Mouse (Mus musculus): Measurements from ENCODE around the gene Upk1a. TPM values are rescaled to one million over a fixed set of nuclear protein-coding genes. Genes with fewer than 3 reads are reported as not detected.

The Upk1a gene
- polyA plus RNA-seq, 1 experiment from 2014 or later, result 0.09 TPM

DNA sequence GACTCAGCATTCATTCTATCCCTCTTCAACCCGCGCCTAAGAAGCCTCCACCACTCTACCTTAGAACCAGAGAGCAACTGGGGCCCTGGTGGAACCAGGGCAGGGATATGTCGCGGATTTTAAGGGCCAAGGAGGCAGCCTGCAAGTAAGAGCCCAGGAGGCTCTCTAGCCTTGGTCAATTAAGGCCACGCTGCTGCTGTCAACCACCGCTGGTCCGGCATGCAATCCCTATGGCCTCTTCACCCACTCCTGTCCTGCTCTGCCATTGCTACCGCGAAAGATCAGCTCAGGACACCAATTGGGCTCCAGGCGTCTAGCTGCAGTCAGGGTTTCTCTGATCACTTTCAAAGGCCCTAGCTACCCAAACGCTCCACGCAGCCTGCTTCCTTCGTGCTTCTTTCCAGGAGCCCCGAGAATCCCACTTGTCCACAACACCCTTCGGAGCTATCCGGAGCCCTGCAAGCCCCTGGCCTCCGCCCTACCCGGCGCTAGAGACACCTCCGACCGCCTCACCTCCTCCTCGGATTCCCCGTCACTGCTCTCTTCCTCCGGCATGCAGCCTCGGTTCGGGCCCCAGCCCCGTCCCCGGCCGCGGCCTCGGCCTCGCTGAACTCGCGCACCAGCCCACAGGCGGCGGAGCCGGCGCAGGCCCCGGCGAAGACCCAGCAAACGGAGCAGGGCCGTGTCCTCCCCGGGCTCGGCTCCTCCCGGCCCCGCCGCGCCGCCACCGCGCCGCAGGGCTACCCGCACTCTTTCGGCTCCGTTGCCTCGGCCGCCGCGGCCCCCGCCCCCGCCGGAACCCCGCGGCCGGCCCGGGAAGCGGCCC is 24.6 kb downstream of the Upk1a start:
- Histone ChIP-seq H3K4me3 (ENCODE audit: low read depth, low read length) (peak overlapping the region; percentile 95), H3K9me3 (replicated peaks; ENCODE audit: control insufficient read depth, low read length) (no peaks in the 10 kb centered on the region), H3K27me3 (ENCODE audit: control insufficient read depth, insufficient read depth, low read depth, low read length) (no peaks in the 10 kb centered on the region), H3K4me1 (ENCODE audit: control insufficient read depth, low read depth, low read length) (peaks cover 22% of the 10 kb centered on the region), H3K9ac (ENCODE audit: low read depth, low read length) (peak overlapping the region; percentile 99), H3K4me2 (ENCODE audit: low read depth, low read length) (peak overlapping the region; percentile 93), H3K27ac (ENCODE audit: low read length) (peak overlapping the region; percentile 87), H3K36me3 (ENCODE audit: control insufficient read depth, insufficient read depth) (peaks cover 33% of the 10 kb centered on the region)
- under 1% methylated on average over 54 of the region's 67 CpGs for WGBS (ENCODE audit: insufficient replicate concordance)
- ATAC-seq (ENCODE audit: low read depth), result peak; percentile 11

DNA sequence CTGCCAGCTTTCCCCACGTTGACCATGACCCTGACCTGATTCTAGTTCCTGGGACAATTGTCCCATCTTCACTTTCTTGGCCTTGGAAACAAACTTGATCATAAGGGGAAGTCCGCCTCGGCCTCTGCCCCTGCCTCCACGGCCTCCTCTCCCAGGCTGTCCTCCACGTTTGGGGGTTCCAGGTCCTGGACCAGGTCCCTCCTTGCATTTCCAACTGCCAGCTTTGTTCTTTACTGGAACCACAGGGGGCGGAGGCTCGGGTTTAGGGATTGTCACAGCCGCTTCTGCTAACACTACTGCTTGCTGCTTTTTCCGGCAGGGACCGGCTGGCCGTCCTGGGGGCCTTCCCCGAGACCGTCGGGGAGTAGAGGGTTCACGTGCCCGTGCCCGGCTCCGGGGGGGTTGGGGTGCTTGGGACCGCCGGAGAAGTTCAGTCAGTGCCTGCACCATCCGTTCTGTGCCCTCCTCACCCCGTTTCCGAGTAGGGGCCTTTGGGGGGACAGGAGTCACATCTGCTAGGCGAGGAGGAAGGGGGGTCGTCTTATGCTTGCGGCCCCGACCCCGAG is 26.1 kb downstream of the Upk1a start:
- no peak for ATAC-seq (ENCODE audit: low read depth)
- H3K27ac ChIP-seq (ENCODE audit: low read length), result no peak overlapping the region
- peaks cover 41% of the 10 kb centered on the region for H3K36me3 ChIP-seq (ENCODE audit: control insufficient read depth, insufficient read depth)
- H3K9ac ChIP-seq (ENCODE audit: low read depth, low read length), result no peak overlapping the region; the same call in 1 of the 2 replicates
- H3K4me1 ChIP-seq (ENCODE audit: control insufficient read depth, low read depth, low read length), result peaks cover 22% of the 10 kb centered on the region
- H3K27me3 ChIP-seq (ENCODE audit: control insufficient read depth, insufficient read depth, low read depth, low read length), result no peaks in the 10 kb centered on the region
- H3K4me3 ChIP-seq (ENCODE audit: low read depth, low read length), result no peak overlapping the region
- no peaks in the 10 kb centered on the region for H3K9me3 ChIP-seq (replicated peaks; ENCODE audit: control insufficient read depth, low read length)
- 88% methylated on average over 28 of the region's 28 CpGs for WGBS (ENCODE audit: insufficient replicate concordance)
- H3K4me2 ChIP-seq (ENCODE audit: low read depth, low read length), result peak overlapping the region; percentile 93; the same call in 1 of the 2 replicates

DNA sequence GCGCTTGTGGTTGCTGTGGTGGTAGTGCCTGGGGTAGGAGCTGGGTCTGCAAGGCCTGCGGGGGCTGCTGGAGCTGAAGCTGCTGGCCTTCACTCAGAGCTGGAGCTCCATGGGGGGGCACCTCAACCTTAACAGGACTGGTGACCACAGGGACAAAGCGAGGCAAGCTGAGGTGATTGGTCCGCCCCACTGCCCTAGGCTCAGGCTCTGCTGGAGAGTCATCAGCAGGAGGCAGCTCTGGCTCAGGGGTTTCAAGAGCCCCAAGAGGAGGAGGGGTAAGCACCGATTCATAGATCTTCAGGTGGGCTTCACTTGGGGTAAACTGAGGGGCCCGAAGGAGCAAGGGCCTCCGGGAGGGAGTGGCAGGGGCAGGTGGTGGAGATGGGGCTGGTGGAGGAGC is 27.5 kb downstream of the Upk1a start:
- Histone ChIP-seq H3K9me3 (replicated peaks; ENCODE audit: control insufficient read depth, low read length) (no peaks in the 10 kb centered on the region), H3K4me3 (ENCODE audit: low read depth, low read length) (no peak overlapping the region), H3K9ac (ENCODE audit: low read depth, low read length) (no peak overlapping the region), H3K27me3 (ENCODE audit: control insufficient read depth, insufficient read depth, low read depth, low read length) (no peaks in the 10 kb centered on the region), H3K4me2 (ENCODE audit: low read depth, low read length) (no peak overlapping the region), H3K4me1 (ENCODE audit: control insufficient read depth, low read depth, low read length) (peaks cover 22% of the 10 kb centered on the region), H3K36me3 (ENCODE audit: control insufficient read depth, insufficient read depth) (peaks cover 49% of the 10 kb centered on the region), H3K27ac (ENCODE audit: low read length) (no peak overlapping the region)
- WGBS (ENCODE audit: insufficient replicate concordance), result 88% methylated on average over 7 of the region's 7 CpGs
- ATAC-seq (ENCODE audit: low read depth), result no peak

DNA sequence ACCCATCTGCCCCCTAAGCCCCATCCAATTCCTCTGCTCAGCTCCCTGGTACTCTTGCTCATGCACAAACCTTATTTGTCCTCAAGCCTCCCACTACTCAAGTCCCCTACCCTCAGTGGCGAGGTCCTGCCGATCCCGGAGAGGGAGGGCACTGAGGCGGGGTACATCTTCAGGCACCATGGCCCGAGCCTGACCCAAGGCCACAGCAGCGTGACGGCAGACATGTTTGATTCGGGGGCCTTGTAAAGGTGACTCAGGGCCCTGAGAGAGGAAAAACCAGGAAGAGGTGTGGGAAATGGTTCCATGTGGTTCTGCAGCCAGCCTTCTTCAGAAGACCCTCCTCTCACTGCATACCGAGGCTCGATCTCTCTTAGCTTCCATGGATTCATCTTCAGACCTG is 28.3 kb downstream of the Upk1a start:
- Histone ChIP-seq H3K27me3 (ENCODE audit: control insufficient read depth, insufficient read depth, low read depth, low read length) (no peaks in the 10 kb centered on the region), H3K4me2 (ENCODE audit: low read depth, low read length) (no peak overlapping the region), H3K36me3 (ENCODE audit: control insufficient read depth, insufficient read depth) (peaks cover 58% of the 10 kb centered on the region), H3K27ac (ENCODE audit: low read length) (no peak overlapping the region), H3K4me1 (ENCODE audit: control insufficient read depth, low read depth, low read length) (peaks cover 14% of the 10 kb centered on the region), H3K4me3 (ENCODE audit: low read depth, low read length) (no peak overlapping the region), H3K9ac (ENCODE audit: low read depth, low read length) (no peak overlapping the region), H3K9me3 (replicated peaks; ENCODE audit: control insufficient read depth, low read length) (no peaks in the 10 kb centered on the region)
- no peak for ATAC-seq (ENCODE audit: low read depth)
- 86% methylated on average over 10 of the region's 10 CpGs for WGBS (ENCODE audit: insufficient replicate concordance)

DNA sequence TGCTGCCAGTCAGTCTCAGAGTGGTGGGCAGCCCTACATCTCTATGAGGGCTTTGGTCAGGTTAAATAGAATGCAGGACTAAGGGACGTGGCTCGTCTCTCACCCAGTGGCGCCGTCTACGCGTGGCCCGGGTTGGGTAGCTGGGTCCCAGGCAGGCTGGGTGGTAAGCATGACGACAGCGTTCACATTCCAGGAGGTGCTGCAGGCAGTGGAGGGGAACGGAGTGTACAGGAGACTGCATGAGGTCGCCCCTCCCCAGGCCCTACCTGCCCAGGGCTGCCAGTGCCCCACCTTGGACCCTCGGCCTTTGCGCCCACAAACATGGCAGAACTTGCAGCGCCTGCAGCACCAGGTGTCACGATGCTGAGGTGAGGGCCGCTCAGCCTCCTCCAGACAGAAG is 31.1 kb downstream of the Upk1a start:
- Histone ChIP-seq H3K27ac (ENCODE audit: low read length) (no peak overlapping the region), H3K27me3 (ENCODE audit: control insufficient read depth, insufficient read depth, low read depth, low read length) (no peaks in the 10 kb centered on the region), H3K4me2 (ENCODE audit: low read depth, low read length) (no peak overlapping the region), H3K9ac (ENCODE audit: low read depth, low read length) (no peak overlapping the region), H3K4me3 (ENCODE audit: low read depth, low read length) (no peak overlapping the region), H3K36me3 (ENCODE audit: control insufficient read depth, insufficient read depth) (peaks cover 79% of the 10 kb centered on the region), H3K4me1 (ENCODE audit: control insufficient read depth, low read depth, low read length) (peaks cover under 1% of the 10 kb centered on the region), H3K9me3 (replicated peaks; ENCODE audit: control insufficient read depth, low read length) (no peaks in the 10 kb centered on the region)
- no peak for ATAC-seq (ENCODE audit: low read depth)
- WGBS (ENCODE audit: insufficient replicate concordance), result 86% methylated on average over 16 of the region's 16 CpGs

DNA sequence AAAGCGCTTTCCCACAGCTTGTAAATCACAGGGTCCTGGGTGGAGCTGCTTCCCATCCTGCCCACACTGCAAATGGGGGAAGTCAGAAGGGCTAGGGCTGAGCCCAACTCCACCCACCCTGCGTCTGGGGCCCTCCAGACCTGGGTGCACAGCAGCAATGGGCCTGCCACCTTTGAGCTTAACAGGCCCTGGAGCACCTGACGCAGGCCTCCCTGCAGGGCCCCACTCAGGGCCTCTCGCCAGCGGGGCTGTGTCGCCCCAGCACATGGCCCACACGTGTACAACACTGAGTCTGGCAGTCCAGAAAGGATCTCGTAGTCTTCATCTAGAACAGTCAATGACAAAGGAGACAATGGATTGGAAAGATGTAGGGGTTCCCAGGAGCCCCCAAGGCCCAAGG is 32.7 kb downstream of the Upk1a start:
- Histone ChIP-seq H3K36me3 (ENCODE audit: control insufficient read depth, insufficient read depth) (peaks cover 78% of the 10 kb centered on the region), H3K27me3 (ENCODE audit: control insufficient read depth, insufficient read depth, low read depth, low read length) (no peaks in the 10 kb centered on the region), H3K9me3 (replicated peaks; ENCODE audit: control insufficient read depth, low read length) (no peaks in the 10 kb centered on the region), H3K4me2 (ENCODE audit: low read depth, low read length) (no peak overlapping the region), H3K27ac (ENCODE audit: low read length) (no peak overlapping the region), H3K4me1 (ENCODE audit: control insufficient read depth, low read depth, low read length) (no peaks in the 10 kb centered on the region), H3K4me3 (ENCODE audit: low read depth, low read length) (no peak overlapping the region), H3K9ac (ENCODE audit: low read depth, low read length) (no peak overlapping the region)
- ATAC-seq (ENCODE audit: low read depth), result no peak
- WGBS (ENCODE audit: insufficient replicate concordance), result 77% methylated on average over 8 of the region's 8 CpGs

DNA sequence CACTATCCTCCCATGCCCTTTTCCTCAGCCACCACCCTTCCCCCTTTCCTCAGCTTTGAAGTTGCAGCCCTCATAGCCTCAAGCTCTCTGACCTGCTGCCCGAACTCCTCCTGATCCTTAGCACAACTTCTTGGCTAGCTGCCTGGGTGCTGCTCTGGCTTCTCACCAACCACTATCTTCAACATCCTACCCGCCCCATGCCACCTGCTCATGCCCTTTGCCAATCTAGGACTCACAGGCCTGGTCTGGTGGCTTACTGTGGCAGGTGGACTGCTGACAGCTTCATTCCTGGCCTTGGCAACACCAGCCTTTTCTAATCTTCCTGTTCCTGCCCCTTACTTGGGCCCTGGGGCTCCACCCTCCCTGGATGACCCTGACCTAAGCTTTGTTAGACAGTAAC is 39.7 kb downstream of the Upk1a start:
- WGBS (ENCODE audit: insufficient replicate concordance), result 55% methylated on average over 2 of the region's 2 CpGs
- H3K4me2 ChIP-seq (ENCODE audit: low read depth, low read length), result no peak overlapping the region
- 0 out of 2 replicates have a peak, but pooled peaks have one; percentile 28 for ATAC-seq (ENCODE audit: low read depth)
- H3K36me3 ChIP-seq (ENCODE audit: control insufficient read depth, insufficient read depth), result peaks cover 85% of the 10 kb centered on the region
- H3K4me3 ChIP-seq (ENCODE audit: low read depth, low read length), result no peak overlapping the region
- H3K9me3 ChIP-seq (replicated peaks; ENCODE audit: control insufficient read depth, low read length), result no peaks in the 10 kb centered on the region
- no peaks in the 10 kb centered on the region for H3K27me3 ChIP-seq (ENCODE audit: control insufficient read depth, insufficient read depth, low read depth, low read length)
- no peak overlapping the region for H3K9ac ChIP-seq (ENCODE audit: low read depth, low read length)
- H3K27ac ChIP-seq (ENCODE audit: low read length), result no peak overlapping the region
- H3K4me1 ChIP-seq (ENCODE audit: control insufficient read depth, low read depth, low read length), result peaks cover 7% of the 10 kb centered on the region

DNA sequence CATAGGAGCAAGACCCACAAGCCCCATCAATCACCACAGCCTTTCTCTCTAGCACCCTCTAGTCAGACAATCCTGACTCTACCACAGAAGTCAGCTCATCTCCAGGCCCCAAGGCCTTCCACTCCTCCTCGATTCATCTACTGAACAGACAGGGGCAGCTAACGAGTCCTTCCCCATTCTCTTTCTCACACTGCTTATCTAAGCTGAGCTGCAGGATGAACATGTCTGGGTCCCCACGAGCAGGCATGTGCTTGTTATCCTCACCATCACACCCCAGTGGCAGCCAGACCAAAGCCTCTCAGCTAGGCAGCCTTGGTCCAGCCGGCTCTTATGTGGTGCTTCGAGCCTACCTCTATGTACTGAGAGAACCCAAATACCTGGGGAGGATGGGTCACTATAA is 40.3 kb downstream of the Upk1a start:
- no peak overlapping the region for H3K4me2 ChIP-seq (ENCODE audit: low read depth, low read length)
- peaks cover 7% of the 10 kb centered on the region for H3K4me1 ChIP-seq (ENCODE audit: control insufficient read depth, low read depth, low read length)
- no peaks in the 10 kb centered on the region for H3K27me3 ChIP-seq (ENCODE audit: control insufficient read depth, insufficient read depth, low read depth, low read length)
- 46% methylated on average over 5 of the region's 5 CpGs for WGBS (ENCODE audit: insufficient replicate concordance)
- H3K9me3 ChIP-seq (replicated peaks; ENCODE audit: control insufficient read depth, low read length), result no peaks in the 10 kb centered on the region
- peaks cover 82% of the 10 kb centered on the region for H3K36me3 ChIP-seq (ENCODE audit: control insufficient read depth, insufficient read depth)
- peak; percentile 27; the same call in 1 of the 2 replicates for ATAC-seq (ENCODE audit: low read depth)
- no peak overlapping the region for H3K4me3 ChIP-seq (ENCODE audit: low read depth, low read length)
- no peak overlapping the region for H3K27ac ChIP-seq (ENCODE audit: low read length)
- no peak overlapping the region for H3K9ac ChIP-seq (ENCODE audit: low read depth, low read length)

DNA sequence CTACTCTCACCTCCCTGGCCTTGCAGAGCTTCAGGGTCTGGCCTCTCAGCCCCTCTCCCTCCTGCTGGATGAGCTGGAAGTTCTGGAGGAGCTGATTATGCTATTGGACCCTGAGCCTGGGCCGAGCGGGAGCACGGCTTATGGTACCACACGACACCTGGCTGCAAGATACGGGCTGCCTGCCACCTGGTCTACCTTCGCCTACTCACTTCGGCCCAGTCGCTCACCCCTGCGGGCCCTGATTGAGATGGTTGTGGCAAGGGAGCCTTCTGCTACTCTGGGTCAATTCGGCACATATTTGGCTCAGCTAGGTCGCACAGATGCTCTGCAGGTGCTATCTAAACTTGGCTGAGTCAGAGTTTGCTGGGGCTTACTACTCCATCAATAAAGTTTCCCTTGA is 45.1 kb downstream of the Upk1a start:
- H3K27me3 ChIP-seq (ENCODE audit: control insufficient read depth, insufficient read depth, low read depth, low read length), result no peaks in the 10 kb centered on the region
- peaks cover 38% of the 10 kb centered on the region for H3K36me3 ChIP-seq (ENCODE audit: control insufficient read depth, insufficient read depth)
- H3K9me3 ChIP-seq (replicated peaks; ENCODE audit: control insufficient read depth, low read length), result no peaks in the 10 kb centered on the region
- peaks cover 8% of the 10 kb centered on the region for H3K4me1 ChIP-seq (ENCODE audit: control insufficient read depth, low read depth, low read length)
- no peak overlapping the region for H3K9ac ChIP-seq (ENCODE audit: low read depth, low read length)
- no peak overlapping the region for H3K4me3 ChIP-seq (ENCODE audit: low read depth, low read length)
- 83% methylated on average over 11 of the region's 11 CpGs for WGBS (ENCODE audit: insufficient replicate concordance)
- no peak overlapping the region for H3K4me2 ChIP-seq (ENCODE audit: low read depth, low read length)
- no peak for ATAC-seq (ENCODE audit: low read depth)
- H3K27ac ChIP-seq (ENCODE audit: low read length), result no peak overlapping the region

All from liver, embryonic 16.5 days (tissue).